Mouse (Mus musculus): ENCODE data around the gene Trmt1.

Trmt1 gene

GRCm38 (mm10) chr8:84708071-84708541, 22.0 kb downstream of the Trmt1 start:
- DNase-seq (ENCODE audit: low read depth in 2 of 2, low spot score in 2 of 2), result no peak

- DNase-seq (ENCODE audit: low read depth in 2 of 2, low spot score in 2 of 2), result peak; percentile 80 to 83
These were observed 22.8 kb downstream of the Trmt1 start for GRCm38 (mm10) chr8:84708774-84709475.

- DNase-seq (ENCODE audit: low read depth in 2 of 2, low spot score in 2 of 2), result no peak
These were observed 23.8 kb downstream of the Trmt1 start for GRCm38 (mm10) chr8:84709931-84710330.

GRCm38 (mm10) chr8:84711312-84711711, 25.2 kb downstream of the Trmt1 start:
- DNase-seq (ENCODE audit: low read depth in 2 of 2, low spot score in 2 of 2), result no peak

- no peak for DNase-seq (ENCODE audit: low read depth in 2 of 2, low spot score in 2 of 2)
These were observed 26.0 kb downstream of the Trmt1 start for GRCm38 (mm10) chr8:84711933-84712758.

GRCm38 (mm10) chr8:84712759-84713120, 26.6 kb downstream of the Trmt1 start:
- DNase-seq (ENCODE audit: low read depth in 2 of 2, low spot score in 2 of 2), result no peak

- DNase-seq (ENCODE audit: low read depth in 2 of 2, low spot score in 2 of 2), result no peak
These were observed 27.3 kb downstream of the Trmt1 start for GRCm38 (mm10) chr8:84713381-84713780.

GRCm38 (mm10) chr8:84714161-84714560, 28.1 kb downstream of the Trmt1 start:
- DNase-seq (ENCODE audit: low read depth in 2 of 2, low spot score in 2 of 2), result no peak

GRCm38 (mm10) chr8:84715893-84716468, 29.9 kb downstream of the Trmt1 start:
- no peak for DNase-seq (ENCODE audit: low read depth in 2 of 2, low spot score in 2 of 2)

- no peak for DNase-seq (ENCODE audit: low read depth in 2 of 2, low spot score in 2 of 2)
These were observed 30.7 kb downstream of the Trmt1 start for GRCm38 (mm10) chr8:84716790-84717189.

GRCm38 (mm10) chr8:84718476-84718875, 32.4 kb downstream of the Trmt1 start:
- no peak for DNase-seq (ENCODE audit: low read depth in 2 of 2, low spot score in 2 of 2)

- DNase-seq (ENCODE audit: low read depth in 2 of 2, low spot score in 2 of 2), result no peak
These were observed 33.0 kb downstream of the Trmt1 start for GRCm38 (mm10) chr8:84718959-84719690.

- no peak for DNase-seq (ENCODE audit: low read depth in 2 of 2, low spot score in 2 of 2)
These were observed 36.4 kb downstream of the Trmt1 start for GRCm38 (mm10) chr8:84722530-84722849.

GRCm38 (mm10) chr8:84722850-84723570, 36.9 kb downstream of the Trmt1 start, which contains the start of gene G430095P16Rik:
Gene G430095P16Rik, plus strand, starts transcription at chr8:84723007.
- DNase-seq (ENCODE audit: low read depth in 2 of 2, low spot score in 2 of 2), result peak; percentile 54 to 59

- DNase-seq (ENCODE audit: low read depth in 2 of 2, low spot score in 2 of 2), result no peak
These were observed 37.4 kb downstream of the Trmt1 start for GRCm38 (mm10) chr8:84723571-84723900.

GRCm38 (mm10) chr8:84724683-84725082, 38.6 kb downstream of the Trmt1 start:
- no peak for DNase-seq (ENCODE audit: low read depth in 2 of 2, low spot score in 2 of 2)

GRCm38 (mm10) chr8:84725246-84725940, 39.3 kb downstream of the Trmt1 start:
- DNase-seq (ENCODE audit: low read depth in 2 of 2, low spot score in 2 of 2), result no peak

- DNase-seq (ENCODE audit: low read depth in 2 of 2, low spot score in 2 of 2), result no peak
These were observed 39.8 kb downstream of the Trmt1 start for GRCm38 (mm10) chr8:84725941-84726259.

GRCm38 (mm10) chr8:84728474-84728873, 42.4 kb downstream of the Trmt1 start:
- DNase-seq (ENCODE audit: low read depth in 2 of 2, low spot score in 2 of 2), result no peak

GRCm38 (mm10) chr8:84729921-84730362, 43.8 kb downstream of the Trmt1 start:
- no peak for DNase-seq (ENCODE audit: low read depth in 2 of 2, low spot score in 2 of 2)
